Comparison of ENCODE assay signal across 9 mouse cellular contexts in the genomic region with DNA sequence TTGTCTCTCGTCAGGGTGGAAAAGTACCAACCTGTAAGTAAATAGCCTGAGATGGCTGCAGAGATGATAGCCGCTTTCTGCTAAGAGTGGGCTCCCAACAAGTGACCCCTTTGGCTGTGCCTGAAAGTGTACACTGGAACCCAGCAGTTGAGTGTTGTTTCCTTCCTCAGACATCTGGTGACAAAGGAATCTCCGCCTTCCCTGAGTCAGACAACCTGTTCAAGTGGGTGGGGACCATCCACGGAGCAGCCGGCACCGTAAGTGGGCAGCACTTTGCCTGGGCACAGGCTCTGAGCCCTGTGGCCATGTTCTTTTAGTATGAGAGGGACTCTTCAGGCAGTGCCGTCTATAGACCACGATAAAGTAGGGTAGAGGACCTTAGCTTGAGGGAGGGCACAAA. TPM values are rescaled to one million over a fixed set of nuclear protein-coding genes. Genes with fewer than 3 reads are reported as not detected.
DNase-seq lines count a peak whose midpoint lies in the region; ATAC-seq and TF ChIP-seq lines count a peak whose summit lies in the region.
"Had no signal": no experiment of that assay in that cellular context is flagged by ENCODE, and none has a peak within 500 bp of the region (broad histone marks: within the 10 kb centered on the region; RNA-seq: fewer than 3 reads in every experiment).

No protein-coding gene starts in this region.

- no peak for DNase-seq in spleen, adult 2 months (ENCODE audit: low read depth in 1 of 2, low spot score in 2 of 2)
- DNase-seq in spleen, postnatal 14 days (ENCODE audit: low spot score in 2 of 2), result no peak
- DNase-seq in spleen, adult 12 weeks (ENCODE audit: low spot score), result no peak
- no peak for DNase-seq in adrenal gland, postnatal 36 days
- DNase-seq in thymus, postnatal 25 days, result no peak
- DNase-seq: right cerebral cortex, postnatal 4 days had no signal

- H3K9me3 ChIP-seq in forebrain, embryonic 12.5 days, result no peaks in the 10 kb centered on the region
- H3K9me3 ChIP-seq in limb, embryonic 13.5 days, result no peaks in the 10 kb centered on the region
- H3K9me3 ChIP-seq in stomach, embryonic 15.5 days, result no peaks in the 10 kb centered on the region

- TF ChIP-seq CTCF in spleen, adult 2 months (IDR thresholded peaks at IDR 0.05; ENCODE audit: extremely low read depth, insufficient read depth, insufficient read length, insufficient replicate concordance), result no peak

- peaks cover 7% of the 10 kb centered on the region for H3K36me3 ChIP-seq in spleen, adult 2 months (ENCODE audit: control insufficient read depth, insufficient read depth, low read length)
- peaks cover 48% of the 10 kb centered on the region for H3K36me3 ChIP-seq in forebrain, embryonic 12.5 days (replicated peaks)
- peaks cover 44% of the 10 kb centered on the region for H3K36me3 ChIP-seq in limb, embryonic 13.5 days
- H3K36me3 ChIP-seq in stomach, embryonic 15.5 days, result peaks cover 9% of the 10 kb centered on the region; the same call in 1 of the 2 replicates

- H3K4me2 ChIP-seq in forebrain, embryonic 12.5 days, result peak overlapping the region; percentile 85
- peak overlapping the region; percentile 93 for H3K4me2 ChIP-seq in limb, embryonic 13.5 days (replicated peaks)
- peak overlapping the region; percentile 88 for H3K4me2 ChIP-seq in stomach, embryonic 15.5 days

- no peaks in the 10 kb centered on the region for H3K27me3 ChIP-seq in spleen, adult 2 months (ENCODE audit: control insufficient read depth, insufficient read depth, low read length)
- no peaks in the 10 kb centered on the region for H3K27me3 ChIP-seq in forebrain, embryonic 12.5 days
- H3K27me3 ChIP-seq in limb, embryonic 13.5 days, result no peaks in the 10 kb centered on the region
- H3K27me3 ChIP-seq in stomach, embryonic 15.5 days (replicated peaks), result no peaks in the 10 kb centered on the region

- 76% methylated on average over 8 of the region's 8 CpGs for WGBS in spleen, adult 2 months
- WGBS in forebrain, embryonic 12.5 days, result 83% methylated on average over 8 of the region's 8 CpGs
- WGBS in limb, embryonic 13.5 days, result 81% methylated on average over 8 of the region's 8 CpGs
- WGBS in stomach, embryonic 15.5 days, result 63% methylated on average over 8 of the region's 8 CpGs

- TF ChIP-seq POLR2A in spleen, adult 2 months (IDR thresholded peaks at IDR 0.05; ENCODE audit: low read depth, low read length), result no peak

- H3K4me1 ChIP-seq in spleen, adult 2 months (ENCODE audit: control insufficient read depth, insufficient read depth, insufficient read length), result no peaks in the 10 kb centered on the region; the same call in 1 of the 2 replicates
- H3K4me1 ChIP-seq in forebrain, embryonic 12.5 days, result peaks cover 25% of the 10 kb centered on the region
- H3K4me1 ChIP-seq in limb, embryonic 13.5 days, result peaks cover 34% of the 10 kb centered on the region
- peaks cover 13% of the 10 kb centered on the region for H3K4me1 ChIP-seq in stomach, embryonic 15.5 days

- 0 out of 2 replicates have a peak overlapping the region, but pooled peaks have one; percentile 4 for H3K4me3 ChIP-seq in spleen, adult 2 months (ENCODE audit: extremely low read depth, insufficient read depth, insufficient read length)
- H3K4me3 ChIP-seq in forebrain, embryonic 12.5 days (replicated peaks), result peak overlapping the region; percentile 93
- peak overlapping the region; percentile 95 for H3K4me3 ChIP-seq in limb, embryonic 13.5 days
- peak overlapping the region; percentile 97 for H3K4me3 ChIP-seq in stomach, embryonic 15.5 days (replicated peaks)

- H3K9ac ChIP-seq in forebrain, embryonic 12.5 days, result peak overlapping the region; percentile 83
- peak overlapping the region; percentile 89 for H3K9ac ChIP-seq in limb, embryonic 13.5 days
- 0 out of 2 replicates have a peak overlapping the region, but pooled peaks have one; percentile 85 for H3K9ac ChIP-seq in stomach, embryonic 15.5 days

- ATAC-seq in forebrain, embryonic 12.5 days (ENCODE audit: low FRiP score), result no peak
- ATAC-seq in limb, embryonic 13.5 days (ENCODE audit: low FRiP score, low read depth), result no peak
- no peak for ATAC-seq in stomach, embryonic 15.5 days (ENCODE audit: insufficient read depth, low FRiP score, low read depth)

- no peak overlapping the region for H3K27ac ChIP-seq in spleen, adult 2 months (ENCODE audit: insufficient read depth, low read length)
- H3K27ac ChIP-seq in forebrain, embryonic 12.5 days, result no peak overlapping the region
- no peak overlapping the region for H3K27ac ChIP-seq in limb, embryonic 13.5 days
- H3K27ac ChIP-seq in stomach, embryonic 15.5 days, result no peak overlapping the region

RNA-seq across cellular contexts. Expression of a gene that starts 1.4 kb away (rescaled TPM):
- polyA plus RNA-seq in spleen, adult 2 months (2012; rRNA removed), result 92.8 and 97.2 TPM in 2 replicates
- 601 and 611 TPM in 2 replicates for polyA plus RNA-seq in forebrain, embryonic 12.5 days (2016; fragmentation: Nextera tagmentation; extraction: Ambion mirVana)
- polyA plus RNA-seq in limb, embryonic 13.5 days (2015; fragmentation: Nextera tagmentation; extraction: Ambion mirVana), result 432 and 450 TPM in 2 replicates
- polyA plus RNA-seq in stomach, embryonic 15.5 days (2015; fragmentation: Nextera tagmentation; extraction: Ambion mirVana), result 428 and 438 TPM in 2 replicates
- 10 to 100 TPM in 1 of 2 experiments, 1 to 10 TPM in 1; 7.0 to 10.4 TPM for total RNA-seq in adrenal gland, postnatal 36 days (2021)

RNA-seq across cellular contexts. Expression of a gene that starts 8.6 kb away (rescaled TPM):
- polyA plus RNA-seq in spleen, adult 2 months (2012; rRNA removed), result not detected in 2 replicates
- polyA plus RNA-seq in forebrain, embryonic 12.5 days (2016; fragmentation: Nextera tagmentation; extraction: Ambion mirVana), result 1.3 TPM in 1 of 2 replicates, not detected in the other
- 190 and 195 TPM in 2 replicates for polyA plus RNA-seq in limb, embryonic 13.5 days (2015; fragmentation: Nextera tagmentation; extraction: Ambion mirVana)
- polyA plus RNA-seq in stomach, embryonic 15.5 days (2015; fragmentation: Nextera tagmentation; extraction: Ambion mirVana), result 8.1 and 16.8 TPM in 2 replicates
- under 1 TPM in 1 of 2 experiments, not detected in 1; 0.53 TPM for total RNA-seq in adrenal gland, postnatal 36 days (2021)

RNA-seq across cellular contexts. Expression of a gene that starts 14.5 kb away (rescaled TPM):
- polyA plus RNA-seq in spleen, adult 2 months (2012; rRNA removed), result 9.5 and 12.9 TPM in 2 replicates
- 11.5 and 13.0 TPM in 2 replicates for polyA plus RNA-seq in forebrain, embryonic 12.5 days (2016; fragmentation: Nextera tagmentation; extraction: Ambion mirVana)
- polyA plus RNA-seq in limb, embryonic 13.5 days (2015; fragmentation: Nextera tagmentation; extraction: Ambion mirVana), result 26.3 and 27.6 TPM in 2 replicates
- polyA plus RNA-seq in stomach, embryonic 15.5 days (2015; fragmentation: Nextera tagmentation; extraction: Ambion mirVana), result 24.6 and 24.8 TPM in 2 replicates
- total RNA-seq in adrenal gland, postnatal 36 days (2021), result 10 to 100 TPM; 29.2 to 35.3 TPM

RNA-seq across cellular contexts. Expression of a gene that starts 25.3 kb away (rescaled TPM):
- 38.9 and 48.0 TPM in 2 replicates for polyA plus RNA-seq in spleen, adult 2 months (2012; rRNA removed)
- 83.6 and 88.3 TPM in 2 replicates for polyA plus RNA-seq in forebrain, embryonic 12.5 days (2016; fragmentation: Nextera tagmentation; extraction: Ambion mirVana)
- 80.6 and 85.1 TPM in 2 replicates for polyA plus RNA-seq in limb, embryonic 13.5 days (2015; fragmentation: Nextera tagmentation; extraction: Ambion mirVana)
- polyA plus RNA-seq in stomach, embryonic 15.5 days (2015; fragmentation: Nextera tagmentation; extraction: Ambion mirVana), result 60.9 and 64.7 TPM in 2 replicates
- 10 to 100 TPM; 39.8 to 44.2 TPM for total RNA-seq in adrenal gland, postnatal 36 days (2021)

RNA-seq across cellular contexts. Expression of a gene that starts 25.4 kb away (rescaled TPM):
- 0.18 and 0.34 TPM in 2 replicates for polyA plus RNA-seq in spleen, adult 2 months (2012; rRNA removed)
- 0.73 and 0.81 TPM in 2 replicates for polyA plus RNA-seq in forebrain, embryonic 12.5 days (2016; fragmentation: Nextera tagmentation; extraction: Ambion mirVana)
- polyA plus RNA-seq in limb, embryonic 13.5 days (2015; fragmentation: Nextera tagmentation; extraction: Ambion mirVana), result 0.69 and 0.87 TPM in 2 replicates
- polyA plus RNA-seq in stomach, embryonic 15.5 days (2015; fragmentation: Nextera tagmentation; extraction: Ambion mirVana), result 2.2 and 2.3 TPM in 2 replicates
- under 1 TPM; 0.26 to 0.36 TPM for total RNA-seq in adrenal gland, postnatal 36 days (2021)

Comparison
In these comparisons a context has a peak if more than half of its experiments do, and no peak if none do; other contexts are left out.
1. H3K4me3 ChIP-seq: peak in every context shown above with its lines; median percentile 97 in stomach, embryonic 15.5 days; 95 in limb, embryonic 13.5 days; 93 in forebrain, embryonic 12.5 days; 4 in spleen, adult 2 months.
2. RNA of a gene that starts 8.6 kb away (polyA plus RNA-seq): 190 to 195 TPM in limb, embryonic 13.5 days; 8.1 to 16.8 TPM in stomach, embryonic 15.5 days, 1.3 TPM in forebrain, embryonic 12.5 days and not detected in spleen, adult 2 months; every median in the first group is over 10 times any median in the second.
3. Peak in every context shown above with its lines, with median percentiles within 50 percentile points of each other: H3K4me2 ChIP-seq and H3K9ac ChIP-seq.